Mouse (Mus musculus): ENCODE results near the gene Sult2b1. TPM values are rescaled to one million over a fixed set of nuclear protein-coding genes. Genes with fewer than 3 reads are reported as not detected.

Gene Sult2b1
- total and polyA plus RNA-seq, 3 experiments: 0.17 to 0.29 TPM; not detected in 1

GRCm38 (mm10) chr7:45749401-45749800 lies 35.1 kb downstream of the Sult2b1 start:
- H3K9me3 ChIP-seq (replicated peaks; ENCODE audit: low read length): peaks cover 14% of the 10 kb centered on the region
- H3K36me3 ChIP-seq (replicated peaks in 1 of 2; ENCODE audit: control insufficient read depth in 1 of 2, insufficient read depth in 1 of 2, low read length in 1 of 2): no peaks in the 10 kb centered on the region
- no peaks in the 10 kb centered on the region for H3K79me2 ChIP-seq (replicated peaks; ENCODE audit: control insufficient read depth, extremely low read depth, insufficient read depth, poor library complexity, severe bottlenecking)
- no peak for DNase-seq (ENCODE audit: extremely low read depth)
- no peak overlapping the region for H3K9ac ChIP-seq (ENCODE audit: insufficient read depth, low read depth)
- TF ChIP-seq RAD21 (IDR thresholded peaks at IDR 0.05; ENCODE audit: low read depth, low read length) (no peak), SIN3A (IDR thresholded peaks at IDR 0.05; ENCODE audit: low read length) (no peak), KAT2A (IDR thresholded peaks at IDR 0.05; ENCODE audit: insufficient replicate concordance, low read length) (no peak), ZMIZ1 (IDR thresholded peaks at IDR 0.05; ENCODE audit: low read depth, low read length) (no peak), ELF1 (IDR thresholded peaks at IDR 0.05; ENCODE audit: low read depth, low read length) (no peak), CHD2 (IDR thresholded peaks at IDR 0.05; ENCODE audit: low read length) (no peak), MAFK (IDR thresholded peaks at IDR 0.05; ENCODE audit: insufficient replicate concordance, low read length) (no peak), TCF12 (IDR thresholded peaks at IDR 0.05; ENCODE audit: low read depth, low read length) (no peak), JUN (IDR thresholded peaks at IDR 0.05; ENCODE audit: insufficient read depth, low read depth, low read length) (no peak), ZNF384 (IDR thresholded peaks at IDR 0.05; ENCODE audit: low read depth, low read length) (no peak)
- H3K4me2 ChIP-seq (ENCODE audit: insufficient read depth, low read depth, poor library complexity, severe bottlenecking): no peak overlapping the region
- H3K27me3 ChIP-seq (replicated peaks): peaks cover 17% of the 10 kb centered on the region
- H3K4me3 ChIP-seq (replicated peaks in 1 of 3; ENCODE audit: low read depth in 2 of 3, low read length in 2 of 3, poor library complexity in 1 of 3): no peak overlapping the region
- H3K4me1 ChIP-seq (ENCODE audit: control insufficient read depth in 1 of 2, insufficient read depth in 2 of 2): peaks cover 0 to 7% of the 10 kb centered on the region in 2 experiments; a peak in 2 of 4 replicates
- in situ Hi-C loops (cut with MboI; ENCODE audit: low pct_ligation_motif_present, low pct_unique_long_range_greater_than_20kb, low sequenced_read_pairs): no loop called here
- dilution Hi-C loops (cut with MboI; ENCODE audit: extremely low pct_ligation_motif_present, extremely low pct_unique_long_range_greater_than_20kb, low sequenced_read_pairs): no loop called here
- no peak overlapping the region for H3K27ac ChIP-seq (ENCODE audit: insufficient read depth, low read depth)

GRCm38 (mm10) chr7:45748110-45748509 lies 36.4 kb downstream of the Sult2b1 start:
- H3K4me1 ChIP-seq (ENCODE audit: control insufficient read depth in 1 of 2, insufficient read depth in 2 of 2): peaks cover 0 to 7% of the 10 kb centered on the region in 2 experiments; a peak in 2 of 4 replicates
- DNase-seq (ENCODE audit: extremely low read depth): no peak
- H3K79me2 ChIP-seq (replicated peaks; ENCODE audit: control insufficient read depth, extremely low read depth, insufficient read depth, poor library complexity, severe bottlenecking): no peaks in the 10 kb centered on the region
- no peak overlapping the region for H3K4me3 ChIP-seq (replicated peaks in 1 of 3; ENCODE audit: low read depth in 2 of 3, low read length in 2 of 3, poor library complexity in 1 of 3)
- dilution Hi-C loops (cut with MboI; ENCODE audit: extremely low pct_ligation_motif_present, extremely low pct_unique_long_range_greater_than_20kb, low sequenced_read_pairs): no loop called here
- peaks cover 8% of the 10 kb centered on the region for H3K9me3 ChIP-seq (replicated peaks; ENCODE audit: low read length)
- H3K36me3 ChIP-seq (replicated peaks in 1 of 2; ENCODE audit: control insufficient read depth in 1 of 2, insufficient read depth in 1 of 2, low read length in 1 of 2): no peaks in the 10 kb centered on the region
- no peak overlapping the region for H3K27ac ChIP-seq (ENCODE audit: insufficient read depth, low read depth)
- no peak overlapping the region for H3K9ac ChIP-seq (ENCODE audit: insufficient read depth, low read depth)
- in situ Hi-C loops (cut with MboI; ENCODE audit: low pct_ligation_motif_present, low pct_unique_long_range_greater_than_20kb, low sequenced_read_pairs): no loop called here
- TF ChIP-seq MAZ (IDR thresholded peaks at IDR 0.05; ENCODE audit: low read depth, low read length) (no peak), MXI1 (IDR thresholded peaks at IDR 0.05; ENCODE audit: low read depth, low read length) (no peak), ELF1 (IDR thresholded peaks at IDR 0.05; ENCODE audit: low read depth, low read length) (no peak), ZC3H11A (IDR thresholded peaks at IDR 0.05; ENCODE audit: low read depth, low read length) (no peak)
- no peak overlapping the region for H3K4me2 ChIP-seq (ENCODE audit: insufficient read depth, low read depth, poor library complexity, severe bottlenecking)
- H3K27me3 ChIP-seq (replicated peaks): peaks cover 21% of the 10 kb centered on the region

- DNase-seq (ENCODE audit: extremely low read depth): no peak
- dilution Hi-C loops (cut with MboI; ENCODE audit: extremely low pct_ligation_motif_present, extremely low pct_unique_long_range_greater_than_20kb, low sequenced_read_pairs) (no loop called here), in situ Hi-C loops (cut with MboI; ENCODE audit: low pct_ligation_motif_present, low pct_unique_long_range_greater_than_20kb, low sequenced_read_pairs) (no loop called here)
- Histone ChIP-seq H3K4me1 (ENCODE audit: control insufficient read depth in 1 of 2, insufficient read depth in 2 of 2) (peaks cover 6 to 7% of the 10 kb centered on the region in 2 experiments), H3K9me3 (replicated peaks; ENCODE audit: low read length) (peaks cover 8% of the 10 kb centered on the region), H3K36me3 (replicated peaks in 1 of 2; ENCODE audit: control insufficient read depth in 1 of 2, insufficient read depth in 1 of 2, low read length in 1 of 2) (no peaks in the 10 kb centered on the region), H3K9ac (ENCODE audit: insufficient read depth, low read depth) (no peak overlapping the region), H3K79me2 (replicated peaks; ENCODE audit: control insufficient read depth, extremely low read depth, insufficient read depth, poor library complexity, severe bottlenecking) (no peaks in the 10 kb centered on the region), H3K27me3 (replicated peaks) (peaks cover 20% of the 10 kb centered on the region), H3K4me2 (ENCODE audit: insufficient read depth, low read depth, poor library complexity, severe bottlenecking) (no peak overlapping the region), H3K4me3 (replicated peaks in 1 of 3; ENCODE audit: low read depth in 2 of 3, low read length in 2 of 3, poor library complexity in 1 of 3) (no peak overlapping the region), H3K27ac (ENCODE audit: insufficient read depth, low read depth) (no peak overlapping the region)
- TF ChIP-seq MAX (IDR thresholded peaks at IDR 0.05; ENCODE audit: low read length) (no peak), ZMIZ1 (IDR thresholded peaks at IDR 0.05; ENCODE audit: low read depth, low read length) (no peak), ZKSCAN1 (IDR thresholded peaks at IDR 0.05; ENCODE audit: borderline replicate concordance, low read depth, low read length) (no peak), MAFK (IDR thresholded peaks at IDR 0.05; ENCODE audit: insufficient replicate concordance, low read length) (no peak), ETS1 (conservative IDR thresholded peaks at IDR 0.05; ENCODE audit: low read depth, low read length) (no peak), HCFC1 (IDR thresholded peaks at IDR 0.05; ENCODE audit: low read depth, low read length) (no peak), NELFE (IDR thresholded peaks at IDR 0.05; ENCODE audit: low read depth, low read length) (no peak), ZNF384 (IDR thresholded peaks at IDR 0.05; ENCODE audit: low read depth, low read length) (no peak)
Measured at GRCm38 (mm10) chr7:45747450-45747849, 37.0 kb downstream of the Sult2b1 start.

Data from CH12.LX (cell line).